Mouse (Mus musculus) embryonic fibroblast, embryonic 13.5 days (primary cell): ENCODE measurements around the gene 4933405L10Rik. TPM values are rescaled to one million over a fixed set of nuclear protein-coding genes. Genes with fewer than 3 reads are reported as not detected.

Experiments
- H3K27ac ChIP-seq: 2 replicates; pipeline ENCODE4 v1.5.1; 2012; ENCODE audit warnings: low read length, control low read depth, inconsistent platforms; ENCODE audit not compliant: insufficient read depth
- H3K4me1 ChIP-seq: 2 replicates; pipeline ENCODE4 v1.6.1; 2011; ENCODE audit warnings: low read length; ENCODE audit not compliant: control insufficient read depth, insufficient read depth
- H3K4me3 ChIP-seq: 2 replicates; pipeline ENCODE4 v1.5.1; 2011; ENCODE audit warnings: mild to moderate bottlenecking, control low read depth, low read length; ENCODE audit not compliant: insufficient read depth
- CTCF ChIP-seq: IDR thresholded peaks from 2 replicates; pipeline ENCODE4 v1.5.1; 2011; ENCODE audit warnings: mild to moderate bottlenecking, control low read depth, low read length, moderate library complexity, borderline replicate concordance; ENCODE audit not compliant: insufficient read depth
- POLR2A ChIP-seq: IDR thresholded peaks from 2 replicates; pipeline ENCODE4 v1.6.1; 2011; ENCODE audit warnings: low read depth, mild to moderate bottlenecking, control low read depth, low read length, moderate library complexity
- polyA plus RNA-seq: library from polyadenylated mRNA; stranded (reverse); fragments of >200 nt; gene quantifications from 2 replicates; pipeline ENCODE4 v1.2.4, GENCODE M21; 2011; ENCODE audit warnings: low read depth; ENCODE audit not compliant: missing spikeins, insufficient read length

4933405L10Rik gene
- polyA plus RNA-seq, 1 experiment = not detected

GRCm38 (mm10) chr8:105753916-105754315 lies 46.5 kb downstream of the 4933405L10Rik start:
- peaks cover 5% of the 10 kb centered on the region; the same call in 1 of the 2 replicates for H3K4me1 ChIP-seq
- no peak overlapping the region for H3K4me3 ChIP-seq
- TF ChIP-seq CTCF = no peak
- no peak for TF ChIP-seq POLR2A
- H3K27ac ChIP-seq = no peak overlapping the region

GRCm38 (mm10) chr8:105754688-105755087 lies 47.2 kb downstream of the 4933405L10Rik start:
- Histone ChIP-seq H3K4me1 (peaks cover 5% of the 10 kb centered on the region; the same call in 1 of the 2 replicates), H3K27ac (no peak overlapping the region), H3K4me3 (no peak overlapping the region)
- TF ChIP-seq POLR2A = no peak
- TF ChIP-seq CTCF = no peak

- H3K4me1 ChIP-seq = no peaks in the 10 kb centered on the region
- peak overlapping the region; percentile 82 for H3K4me3 ChIP-seq
- no peak overlapping the region for H3K27ac ChIP-seq
- no peak for TF ChIP-seq POLR2A
- no peak for TF ChIP-seq CTCF
Observed at GRCm38 (mm10) chr8:105757796-105758276, 50.4 kb downstream of the 4933405L10Rik start.

GRCm38 (mm10) chr8:105758277-105759108 lies 51.0 kb downstream of the 4933405L10Rik start, which contains the start of gene Gfod2:
Gene Gfod2, minus strand, starts transcription at chr8:105758664.
- Histone ChIP-seq H3K4me3 (peak within 1 kb of the TSS; percentile 82), H3K4me1 (no peaks in the 10 kb centered on the region), H3K27ac (no peak within 1 kb of the TSS)
- TF ChIP-seq POLR2A = peak; percentile 84
- TF ChIP-seq CTCF = no peak

Other genes starting within 250 kb of the 4933405L10Rik start
- 8.5 and 10.0 TPM in 2 replicates for gene Tppp3, start 236.1 kb upstream of the 4933405L10Rik start, polyA plus RNA-seq
- 21.5 and 24.7 TPM in 2 replicates for gene Zdhhc1, start 210.8 kb upstream of the 4933405L10Rik start, polyA plus RNA-seq
- 0.28 and 0.35 TPM in 2 replicates for gene Hsd11b2, start 188.9 kb upstream of the 4933405L10Rik start, polyA plus RNA-seq
- gene Atp6v0d1, start 141.6 kb upstream of the 4933405L10Rik start, polyA plus RNA-seq = 134 and 138 TPM in 2 replicates
- 31.7 and 40.8 TPM in 2 replicates for gene Ripor1, start 102.4 kb upstream of the 4933405L10Rik start, polyA plus RNA-seq
- gene Ctcf, start 71.1 kb upstream of the 4933405L10Rik start, polyA plus RNA-seq = 55.2 and 69.7 TPM in 2 replicates
- not detected in 2 replicates for gene Agrp, start 70.3 kb upstream of the 4933405L10Rik start, polyA plus RNA-seq
- gene Carmil2, start 21.4 kb upstream of the 4933405L10Rik start, polyA plus RNA-seq = 0.42 and 0.58 TPM in 2 replicates
- 24.6 and 26.5 TPM in 2 replicates for gene Acd, start 6.6 kb upstream of the 4933405L10Rik start, polyA plus RNA-seq
- 7.9 and 15.8 TPM in 2 replicates for gene Pard6a, start 6.5 kb upstream of the 4933405L10Rik start, polyA plus RNA-seq
- 5.9 and 9.1 TPM in 2 replicates for gene Enkd1, start 555 bp downstream of the 4933405L10Rik start, polyA plus RNA-seq
- 4.7 and 5.6 TPM in 2 replicates for gene Gfod2, start 51.0 kb downstream of the 4933405L10Rik start, polyA plus RNA-seq
- 18.4 and 18.6 TPM in 2 replicates for gene Ranbp10, start 119.7 kb downstream of the 4933405L10Rik start, polyA plus RNA-seq
- not detected in 2 replicates for gene Tsnaxip1, start 120.1 kb downstream of the 4933405L10Rik start, polyA plus RNA-seq
- 35.4 and 40.3 TPM in 2 replicates for gene Cenpt, start 145.6 kb downstream of the 4933405L10Rik start, polyA plus RNA-seq
- 22.1 and 22.6 TPM in 2 replicates for gene Thap11, start 147.5 kb downstream of the 4933405L10Rik start, polyA plus RNA-seq
- gene Nutf2, start 152.9 kb downstream of the 4933405L10Rik start, polyA plus RNA-seq = 90.4 and 119 TPM in 2 replicates
- 45.5 and 51.8 TPM in 2 replicates for gene Edc4, start 173.2 kb downstream of the 4933405L10Rik start, polyA plus RNA-seq
- gene Nrn1l, start 185.9 kb downstream of the 4933405L10Rik start, polyA plus RNA-seq = 1.1 and 1.2 TPM in 2 replicates
- gene Pskh1, start 192.8 kb downstream of the 4933405L10Rik start, polyA plus RNA-seq = 28.9 and 30.5 TPM in 2 replicates
- gene Ctrl, start 226.2 kb downstream of the 4933405L10Rik start, polyA plus RNA-seq = not detected in 2 replicates
- 27.1 and 30.5 TPM in 2 replicates for gene Psmb10, start 230.8 kb downstream of the 4933405L10Rik start, polyA plus RNA-seq
- gene Lcat, start 235.7 kb downstream of the 4933405L10Rik start, polyA plus RNA-seq = 2.3 and 3.9 TPM in 2 replicates